Mouse (Mus musculus): ENCODE results near the gene Plxna1. TPM values are rescaled to one million over a fixed set of nuclear protein-coding genes. Genes with fewer than 3 reads are reported as not detected.

Plxna1 gene
- 6.4 and 9.4 TPM in 2 replicates for polyA plus RNA-seq (2021; fragmentation: Nextera tagmentation)
- long read RNA-seq, experiment 1, partial matches to known transcripts, result 0 of 10 reads
- long read RNA-seq, experiment 1, other reads (novel, unspliced or antisense), result 10 of 10 reads
- long read RNA-seq, experiment 2, partial matches to known transcripts, result 12 of 98 reads
- long read RNA-seq, experiment 2, other reads (novel, unspliced or antisense), result 86 of 98 reads

GRCm38 (mm10) chr6:89362281-89363106 lies at the start of gene Plxna1:
TSS of gene Plxna1 (minus strand) at chr6:89362620.

Other genes with a start within 250 kb of the Plxna1 start
- gene Chchd6, start 233.0 kb upstream of the Plxna1 start, polyA plus RNA-seq (2021; fragmentation: Nextera tagmentation), result 249 and 258 TPM in 2 replicates

Measured in layer of hippocampus, adult 6 months (tissue).